Mouse (Mus musculus) thymus, adult 18-20 months (tissue): ENCODE measurements around the gene Hps5.
"Not testable (repeated sequence)": the region's sequence is repeated elsewhere in the genome, so short reads cannot be mapped to it uniquely, and the experiment has no call there.

Experiments
- DNase-seq, 2 experiments: peaks; one replicate each; pipeline ENCODE4 v3.0.0; 2022; ENCODE audit warnings: mixed read lengths in 2 of 2

The Hps5 gene

DNA sequence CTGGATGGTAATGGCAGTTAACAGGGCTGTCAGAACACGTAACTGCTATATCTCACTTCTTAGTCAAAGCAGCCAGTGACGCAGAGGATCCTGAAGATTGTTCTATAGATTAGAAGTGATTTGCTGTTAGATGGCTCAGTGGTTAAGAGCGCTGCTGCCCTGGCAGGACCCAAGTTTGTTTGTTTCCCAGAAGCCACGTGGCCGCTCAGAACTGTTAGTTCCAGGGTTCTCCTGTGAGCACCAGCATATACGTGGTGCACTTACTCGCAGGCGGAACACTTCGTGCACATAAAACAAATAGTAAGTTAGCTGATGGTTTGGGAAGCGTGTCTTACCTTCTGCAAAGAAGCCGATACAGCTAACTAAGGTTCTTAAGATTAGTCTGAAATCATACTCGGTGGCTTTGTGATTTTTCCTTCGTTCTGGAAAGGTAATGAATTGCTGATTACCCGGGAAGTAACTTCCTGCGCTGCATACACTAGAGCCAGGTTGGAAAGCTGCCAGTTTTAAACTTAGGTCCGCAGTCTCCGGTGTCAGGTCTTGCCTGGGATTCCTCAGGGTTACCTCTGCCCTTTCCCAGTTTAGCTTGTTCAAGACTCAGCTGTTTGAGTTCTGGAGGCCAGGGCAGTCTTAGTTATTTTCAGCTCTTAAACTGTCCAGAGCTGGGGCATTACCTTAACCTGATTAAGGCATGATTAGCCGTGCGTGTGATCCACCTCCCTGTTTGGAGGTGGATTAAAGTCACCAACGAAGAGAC is 31.4 kb upstream of the Hps5 start:
- DNase-seq, result no peak

DNA sequence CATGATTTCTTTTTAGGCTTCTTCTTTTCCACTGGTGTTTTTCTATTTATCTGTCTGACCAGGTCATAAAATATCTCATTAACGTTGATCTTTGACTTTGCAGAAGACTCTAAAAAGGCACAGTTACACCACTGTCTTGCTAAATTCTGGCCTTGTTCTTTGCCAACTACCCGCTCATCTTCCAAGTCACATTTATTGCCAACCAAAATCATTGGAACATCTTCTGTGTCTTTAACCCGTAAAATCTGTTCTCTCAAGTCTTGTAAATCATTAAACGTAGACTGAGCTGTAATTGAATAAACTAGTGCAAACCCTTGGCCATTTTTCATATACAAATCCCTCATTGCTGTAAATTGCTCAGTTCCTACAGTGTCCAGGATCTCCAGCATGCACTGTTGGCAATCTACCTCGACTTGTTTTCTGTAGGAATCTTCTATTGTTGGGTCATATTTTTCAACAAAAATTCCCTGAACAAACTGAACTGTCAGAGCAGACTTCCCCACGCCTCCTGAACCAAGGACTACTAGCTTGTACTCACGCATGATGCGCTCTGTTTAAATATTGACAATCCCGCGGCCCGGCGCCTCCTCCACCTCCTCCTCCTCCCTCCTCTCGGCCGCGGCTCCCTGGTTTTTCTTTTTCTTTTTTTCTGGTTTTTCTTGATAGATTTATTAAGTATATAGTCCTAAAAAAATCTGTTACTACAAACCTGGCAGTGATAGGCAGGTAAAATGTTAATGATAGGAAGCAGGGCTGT is 25.2 kb upstream of the Hps5 start:
- DNase-seq, result not testable (repeated sequence)

DNA sequence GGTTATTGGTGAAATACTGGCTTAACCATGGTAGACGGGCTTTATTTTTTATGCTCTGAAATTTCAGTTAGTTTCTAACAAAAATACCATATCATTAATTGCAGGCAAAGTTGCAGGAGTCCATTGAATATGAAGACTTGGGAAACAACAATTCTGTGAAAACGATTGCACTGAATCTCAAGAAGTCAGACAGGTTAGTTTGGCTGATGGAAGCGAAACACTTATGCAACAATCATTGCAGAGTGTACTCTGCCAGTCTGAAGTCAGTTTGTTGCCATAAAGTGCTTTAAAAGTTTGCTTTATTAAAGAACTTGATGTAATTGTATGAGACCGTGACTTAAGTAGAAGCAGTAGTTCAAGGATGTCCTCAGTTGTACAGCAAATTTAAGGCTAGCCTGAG is 18.1 kb upstream of the Hps5 start:
- DNase-seq, result no peak

DNA sequence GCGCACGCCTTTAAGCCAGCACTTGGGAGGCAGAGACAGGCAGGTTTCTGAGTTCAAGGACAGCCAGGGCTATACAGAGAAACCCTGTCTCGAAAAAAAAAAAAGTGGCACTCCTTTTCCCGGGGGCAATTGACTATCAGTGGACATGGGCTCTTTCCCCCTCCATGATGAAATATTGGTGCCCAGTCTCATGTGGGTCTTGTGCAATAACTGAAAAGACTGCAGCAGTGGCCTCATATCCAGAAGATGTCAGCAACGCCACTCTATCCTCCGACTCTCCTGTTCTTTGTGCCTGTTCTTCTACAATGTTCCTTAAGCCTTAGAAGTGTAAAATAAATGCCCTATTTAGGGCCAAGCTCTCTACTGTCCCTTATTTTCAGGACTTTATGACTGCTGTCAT is 14.5 kb upstream of the Hps5 start:
- no peak for DNase-seq

DNA sequence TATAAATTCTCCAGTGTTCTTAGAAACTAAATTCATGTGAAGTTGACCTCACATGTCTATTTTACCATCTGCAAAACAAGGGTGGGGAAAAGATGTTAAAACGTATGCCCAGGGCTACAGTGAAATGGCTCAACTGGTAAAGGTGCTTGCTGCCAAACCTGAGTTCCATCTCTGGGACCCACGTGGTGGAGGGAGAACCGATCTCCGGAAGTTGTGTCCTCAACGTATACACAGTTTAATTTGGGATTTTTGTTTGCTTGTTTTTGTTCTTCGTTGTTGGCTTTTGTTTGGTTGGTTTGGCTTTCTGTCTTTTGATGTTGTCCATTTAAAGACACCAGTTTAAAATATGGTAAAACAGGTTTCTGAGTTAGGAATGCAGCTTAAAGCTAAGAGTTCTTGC is 915 bp upstream of the Hps5 start:
- no peak for DNase-seq

DNA sequence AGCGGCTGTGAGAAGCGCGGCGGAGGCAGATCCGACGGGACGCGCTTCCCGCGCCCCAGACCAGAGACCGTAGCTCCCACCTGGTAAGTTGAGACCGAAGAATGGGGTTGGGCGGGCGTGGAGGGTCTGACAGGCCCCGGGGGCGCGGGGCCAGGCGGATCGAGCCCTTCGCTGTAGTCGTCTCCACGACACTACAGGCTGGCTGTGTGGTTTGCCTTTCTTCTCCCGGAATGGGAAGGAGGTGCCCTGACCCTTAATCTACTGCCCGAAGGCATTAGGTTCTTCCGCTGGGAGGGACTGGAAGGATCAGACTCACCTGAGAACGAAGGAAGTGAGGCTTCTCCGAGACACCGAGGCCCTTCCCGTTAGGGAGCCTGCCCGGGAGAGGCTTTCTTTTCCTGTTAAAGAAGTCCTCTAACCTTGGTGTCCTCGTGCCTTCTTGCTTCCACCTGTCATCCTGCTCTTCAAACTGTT is 379 bp upstream of the Hps5 start:
- DNase-seq, result no peak

DNA sequence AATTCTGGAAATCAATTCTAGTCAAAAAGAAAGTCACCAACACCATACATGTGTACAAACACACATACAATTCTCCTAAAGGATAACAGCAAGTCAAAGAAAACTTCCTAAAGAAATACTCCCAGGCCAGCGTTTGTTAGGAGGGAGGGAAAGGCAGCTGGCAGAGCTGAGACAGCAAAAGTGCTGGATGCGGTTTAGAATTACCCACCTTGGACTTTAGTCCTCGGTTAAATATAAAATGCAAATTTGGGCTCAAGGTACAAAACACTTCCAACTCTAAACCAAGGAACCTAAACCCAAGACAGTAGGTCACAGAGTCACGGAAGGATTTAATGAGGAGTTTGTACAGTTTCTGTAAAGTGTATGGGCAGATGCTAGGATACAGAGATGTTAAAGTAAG is 2.0 kb downstream of the Hps5 start:
- DNase-seq, result no peak

DNA sequence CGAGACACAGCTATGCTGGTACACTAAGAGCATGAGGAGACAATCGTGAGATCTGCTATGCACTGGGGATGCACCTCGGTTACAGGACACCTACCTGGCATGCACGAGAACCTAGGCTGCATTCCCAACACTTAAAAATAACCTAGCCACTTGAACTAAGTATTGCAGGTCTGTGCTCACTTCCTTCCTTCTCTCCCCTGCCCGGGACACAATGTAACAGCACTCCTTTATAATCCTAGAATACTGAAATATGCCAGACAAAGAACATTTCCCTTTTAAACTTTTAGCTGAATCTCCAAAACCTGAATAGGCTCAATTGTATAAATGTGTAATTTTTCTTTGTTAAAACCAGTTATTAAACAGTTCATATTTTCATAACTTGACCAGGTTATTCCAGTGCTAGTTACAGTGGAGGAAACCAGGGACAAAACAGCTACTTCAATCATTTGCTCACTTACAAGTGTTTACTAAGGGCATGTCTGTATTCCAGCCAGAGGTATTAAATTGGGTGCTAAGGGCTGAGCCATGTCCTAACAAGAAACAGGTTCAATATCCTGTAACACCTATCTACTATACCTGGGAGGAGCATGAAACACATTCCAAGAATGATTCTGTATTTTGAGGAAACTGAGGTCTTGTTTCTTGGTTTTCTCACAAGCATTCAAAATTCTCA is 6.6 kb downstream of the Hps5 start:
- DNase-seq, result no peak

DNA sequence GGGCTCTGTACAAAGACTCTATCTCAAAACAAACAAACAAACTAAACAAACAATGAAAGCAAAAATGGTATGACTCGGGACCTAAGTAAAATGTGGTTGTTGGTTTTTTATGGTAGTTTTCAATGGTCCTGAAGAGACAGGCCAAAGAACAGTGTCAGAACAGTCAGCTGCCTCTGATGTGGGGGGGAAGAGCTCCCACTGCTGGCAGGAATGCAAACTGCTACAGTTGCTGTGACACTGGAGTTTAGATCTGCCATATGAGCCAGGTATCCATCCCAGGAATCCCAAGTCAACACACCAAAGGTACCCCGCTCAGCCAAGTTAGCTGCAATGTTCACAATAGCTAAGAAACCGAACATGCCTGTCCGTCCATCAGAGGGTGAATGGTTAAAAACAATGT is 25.2 kb downstream of the Hps5 start:
- no peak for DNase-seq

DNA sequence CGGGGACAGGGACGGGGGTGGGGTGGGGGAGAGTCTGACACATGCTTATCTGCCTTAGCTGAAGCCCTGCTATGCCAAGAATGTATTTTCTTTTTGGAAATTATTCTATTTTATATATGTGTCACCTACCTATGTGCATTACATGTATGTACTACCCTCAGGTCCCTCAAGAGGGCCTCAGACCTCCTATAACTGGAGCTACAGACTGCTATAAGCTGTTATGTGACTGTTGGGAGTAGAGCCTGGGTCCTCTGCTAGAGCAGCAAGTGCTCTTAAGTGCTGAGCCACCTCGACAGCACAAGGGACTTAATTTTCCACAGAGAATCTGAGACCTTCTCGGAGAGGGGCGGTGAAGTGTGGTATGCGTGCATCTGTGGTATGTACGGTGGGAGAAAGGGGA is 27.4 kb downstream of the Hps5 start:
- DNase-seq, result no peak

DNA sequence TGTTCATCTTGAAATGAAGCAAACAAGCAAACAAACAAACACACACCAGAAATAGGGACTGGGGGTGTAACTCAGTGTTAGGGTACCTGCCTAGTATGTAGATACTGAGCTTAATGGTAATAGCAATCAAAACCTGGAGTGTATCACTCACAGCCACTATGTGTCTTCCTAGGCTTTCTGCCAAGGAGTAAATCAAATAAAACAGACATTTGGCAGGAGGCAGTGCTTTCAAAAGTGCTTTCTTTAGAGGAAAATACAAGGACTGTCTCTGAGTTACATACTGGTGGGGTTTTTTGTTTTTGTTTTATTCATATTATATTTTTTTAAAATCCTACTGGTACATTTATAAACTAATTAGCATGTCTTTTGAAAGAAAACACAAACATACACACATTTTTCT is 28.5 kb downstream of the Hps5 start:
- no peak for DNase-seq

DNA sequence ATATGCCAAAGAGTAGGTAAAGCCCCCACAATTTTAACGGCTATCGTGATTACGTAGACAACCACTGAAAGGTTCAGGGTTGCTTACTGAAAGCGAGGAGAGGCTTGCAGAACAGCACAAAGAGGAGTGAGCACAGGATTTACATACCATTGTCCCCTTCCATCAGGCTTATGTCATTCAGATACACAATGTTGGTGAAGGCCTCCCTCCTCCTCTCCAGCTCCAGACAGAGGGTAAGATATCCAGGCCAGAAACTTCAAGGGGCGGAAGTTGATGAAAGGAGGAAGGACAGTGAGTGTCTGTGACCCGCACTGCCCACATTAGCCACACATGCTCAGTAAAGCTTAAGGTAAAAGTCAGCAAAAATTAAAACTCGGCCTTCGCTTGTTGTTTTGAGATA is 31.2 kb downstream of the Hps5 start:
- DNase-seq, result no peak

DNA sequence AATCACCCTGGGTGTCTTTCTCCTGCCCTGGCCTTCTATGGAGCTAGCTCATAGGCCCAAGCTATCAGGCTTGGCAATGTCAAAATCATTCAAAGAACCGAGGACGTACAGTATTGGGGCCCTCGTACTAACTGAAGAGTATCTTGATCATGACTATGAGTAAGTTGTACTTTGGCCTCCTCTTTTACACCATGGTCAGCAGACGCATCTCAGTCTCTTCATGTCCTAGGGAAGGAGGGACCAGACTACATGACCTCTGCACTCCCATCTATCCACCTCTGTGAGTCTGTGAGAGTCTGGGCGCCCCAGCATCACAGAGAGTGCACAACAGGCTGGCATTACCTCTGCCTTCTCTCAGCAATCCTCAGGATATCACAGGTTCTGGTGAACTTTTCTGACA is 33.3 kb downstream of the Hps5 start:
- DNase-seq, result no peak

DNA sequence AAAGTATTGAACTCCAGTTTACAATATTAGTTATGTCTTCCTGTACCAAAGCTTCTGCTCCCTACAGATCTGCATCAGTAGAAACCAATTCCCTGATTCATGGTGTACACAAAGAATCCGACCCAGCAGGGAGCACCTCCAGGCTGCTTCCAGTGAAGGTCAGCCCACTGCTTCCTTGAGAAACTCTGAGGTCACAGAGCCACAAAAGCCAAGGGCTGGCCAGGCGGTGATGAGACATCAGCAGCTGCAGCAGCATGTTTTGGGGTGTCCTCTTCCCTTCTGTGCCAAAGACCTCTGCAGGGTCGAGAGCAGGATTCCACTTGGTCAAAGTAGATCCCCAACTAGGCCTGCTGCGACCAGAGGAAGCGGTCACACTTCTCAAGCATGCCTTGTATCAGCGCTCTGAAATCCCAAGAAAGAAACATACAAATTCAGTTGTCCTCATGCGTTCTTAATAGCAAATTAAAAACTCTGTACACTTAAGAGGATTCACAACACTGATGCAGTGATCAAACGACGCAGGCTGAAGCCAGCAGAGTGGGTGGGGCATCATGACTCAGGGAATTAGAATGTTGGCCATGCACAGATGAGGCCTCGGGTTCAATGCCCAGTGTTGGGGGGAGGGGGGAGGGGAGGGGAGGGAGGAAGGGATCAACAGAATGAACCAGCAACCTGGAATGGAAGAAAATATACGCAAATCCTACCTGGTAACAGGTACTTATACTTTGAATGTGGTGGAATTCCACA is 34.6 kb downstream of the Hps5 start:
- no peak for DNase-seq

DNA sequence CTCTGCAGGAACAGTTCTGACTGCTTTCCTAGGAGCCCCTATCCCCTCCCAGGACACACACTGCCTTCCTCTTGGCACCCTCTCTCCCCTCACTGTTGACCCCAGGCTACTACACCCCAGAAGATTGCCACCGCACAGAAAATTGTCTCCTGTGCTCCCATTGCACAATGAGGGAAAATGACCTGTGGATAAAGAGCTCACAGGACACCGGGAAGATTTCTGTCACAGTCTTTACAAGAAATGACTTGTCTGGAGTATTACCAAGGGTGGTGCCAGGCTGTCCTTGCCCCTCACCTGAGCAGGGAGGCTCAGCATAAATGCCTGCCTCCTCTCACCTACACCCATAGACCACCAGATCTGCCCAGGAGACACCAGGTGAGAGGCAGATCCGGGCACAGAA is 44.4 kb downstream of the Hps5 start, which contains the start of gene Saa2:
TSS of gene Saa2 (plus strand) at position 301 of the 400 bp plus-strand sequence.
- no peak for DNase-seq

DNA sequence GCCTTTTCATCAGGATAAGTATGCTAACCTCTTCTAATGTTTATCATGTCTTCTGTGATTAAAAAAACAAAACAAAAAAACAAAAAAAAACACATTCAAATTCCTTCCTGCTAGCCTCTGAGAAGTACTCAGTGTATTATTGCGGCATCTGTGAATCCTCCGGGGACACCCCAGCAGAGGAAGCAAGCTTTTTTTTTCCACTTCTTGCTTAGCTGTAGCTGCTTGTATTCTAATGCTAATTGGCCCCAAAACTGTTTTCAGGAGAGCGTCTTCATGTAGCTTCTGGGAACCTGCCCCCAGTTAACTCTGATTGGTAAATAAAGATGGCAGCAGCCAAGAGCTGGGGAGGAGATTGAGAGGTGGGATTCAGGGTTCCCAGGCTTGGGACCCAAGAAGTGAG is 47.4 kb downstream of the Hps5 start:
- DNase-seq, result no peak

DNA sequence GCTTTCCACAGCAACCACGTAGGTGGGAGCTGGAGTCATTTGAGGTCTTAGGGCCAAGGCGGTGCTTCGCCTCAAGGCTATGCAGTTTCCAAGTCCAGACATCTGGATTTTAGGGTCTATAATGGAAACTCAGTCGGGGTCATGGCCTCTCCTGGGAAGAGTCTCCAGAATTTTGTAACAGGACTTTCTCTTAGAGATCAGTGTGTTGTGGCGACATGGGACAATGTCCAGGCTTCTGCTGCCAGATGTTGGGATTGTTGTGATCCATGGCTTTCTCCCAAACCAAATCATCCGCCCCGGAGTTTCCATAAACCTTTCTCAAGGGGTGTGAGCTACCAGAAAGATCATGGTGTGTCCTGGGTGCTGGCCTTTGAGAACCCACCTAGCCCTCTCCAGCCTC is 49.5 kb downstream of the Hps5 start:
- DNase-seq, result no peak

DNA sequence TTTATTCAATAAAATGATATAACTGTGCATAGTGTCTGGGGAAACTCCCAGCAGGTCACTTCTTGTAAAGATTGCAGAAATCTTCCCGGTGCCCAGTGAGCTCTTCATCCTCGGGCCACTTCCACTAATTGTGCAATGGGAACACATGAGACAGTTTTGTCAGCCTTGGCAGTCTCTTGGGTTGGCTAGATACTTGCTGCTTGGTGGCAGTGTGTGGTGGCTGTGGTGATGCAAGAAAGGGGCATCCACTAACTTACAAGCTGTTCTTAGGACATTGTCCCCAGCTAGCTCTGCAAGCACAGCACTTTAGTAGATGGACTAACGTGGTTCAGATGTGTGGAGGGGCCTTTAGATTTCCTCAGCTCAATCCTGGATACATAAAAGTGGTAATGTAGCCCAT is 50.0 kb downstream of the Hps5 start:
- no peak for DNase-seq

DNA sequence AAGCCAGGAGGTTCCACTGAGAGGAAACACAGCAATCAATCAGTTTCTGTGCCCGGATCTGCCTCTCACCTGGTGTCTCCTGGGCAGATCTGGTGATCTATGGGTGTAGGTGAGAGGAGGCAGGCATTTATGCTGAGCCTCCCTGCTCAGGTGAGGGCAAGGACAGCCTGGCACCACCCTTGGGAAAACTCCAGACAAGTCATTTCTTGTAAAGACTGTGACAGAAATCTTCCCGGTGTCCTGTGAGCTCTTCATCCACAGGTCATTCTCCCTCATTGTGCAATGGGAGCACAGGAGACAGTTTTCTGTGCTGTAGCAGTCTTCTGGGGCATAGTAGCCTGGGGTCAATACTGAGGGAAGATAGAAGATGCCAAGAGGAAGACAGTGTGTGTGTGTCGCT is 53.0 kb downstream of the Hps5 start, which contains the start of gene Saa1:
TSS of gene Saa1 (minus strand) at position 101 of the 400 bp plus-strand sequence.
- DNase-seq, result not testable (repeated sequence)

DNA sequence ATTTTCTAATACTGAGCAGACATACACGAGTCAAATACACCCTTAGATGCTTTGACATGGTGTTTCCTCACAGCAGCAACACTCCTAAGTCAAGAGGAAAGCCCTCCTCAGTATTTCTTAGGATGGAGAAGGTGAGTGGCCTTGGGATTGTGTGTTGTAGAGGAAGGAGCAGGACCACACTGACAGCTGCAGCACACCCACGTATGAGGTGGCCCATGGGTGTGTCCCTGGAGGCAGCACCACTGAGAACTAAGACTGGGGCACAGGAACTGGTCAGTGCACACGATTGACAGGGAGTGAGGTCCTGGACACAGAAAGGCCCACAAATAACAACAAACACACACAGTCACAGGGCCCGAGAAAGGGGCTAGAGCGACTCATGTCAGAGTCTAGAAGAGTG is 55.8 kb downstream of the Hps5 start:
- DNase-seq, result not testable (repeated sequence)

DNA sequence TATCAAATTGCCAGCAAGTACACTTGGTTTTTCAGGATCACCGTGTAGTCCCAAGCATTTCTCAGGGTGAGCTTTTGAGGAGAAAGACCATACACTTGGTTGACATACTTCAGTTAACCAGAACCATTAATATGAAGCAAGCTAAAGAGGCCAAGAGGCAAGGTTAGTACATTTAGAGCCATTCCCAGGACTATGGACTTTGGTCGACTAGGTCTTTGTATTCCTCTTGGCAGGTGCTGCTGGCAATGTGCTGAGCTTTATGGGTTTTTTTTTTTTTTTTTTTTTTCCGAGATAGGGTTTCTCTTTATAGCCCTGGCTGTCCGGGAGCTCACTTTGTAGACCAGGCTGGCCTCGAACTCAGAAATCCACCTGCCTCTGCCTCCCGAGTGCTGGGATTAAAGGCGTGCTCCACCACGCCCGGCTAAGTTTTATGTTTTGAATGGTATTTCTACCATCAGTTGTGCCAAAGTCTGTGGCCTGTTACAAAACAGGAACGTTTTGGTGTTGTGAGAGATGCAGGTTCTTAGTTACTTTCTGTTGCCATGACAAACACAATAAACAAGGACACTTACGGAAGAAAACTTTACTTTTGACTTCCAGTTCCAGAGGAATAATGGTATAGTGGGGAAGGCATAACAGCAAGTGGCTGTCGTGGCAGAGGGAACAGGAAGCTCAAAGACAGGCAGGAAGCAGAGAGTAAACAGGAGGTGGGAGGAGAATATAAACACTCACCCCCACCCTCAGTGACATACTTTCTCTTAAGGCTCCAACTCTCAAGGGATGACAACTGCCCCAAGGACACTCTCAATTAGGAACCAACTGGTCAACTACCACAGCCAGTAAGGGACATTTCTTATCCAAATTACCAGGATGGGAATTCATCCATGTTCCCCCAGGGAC is 57.1 kb downstream of the Hps5 start:
- no peak for DNase-seq

DNA sequence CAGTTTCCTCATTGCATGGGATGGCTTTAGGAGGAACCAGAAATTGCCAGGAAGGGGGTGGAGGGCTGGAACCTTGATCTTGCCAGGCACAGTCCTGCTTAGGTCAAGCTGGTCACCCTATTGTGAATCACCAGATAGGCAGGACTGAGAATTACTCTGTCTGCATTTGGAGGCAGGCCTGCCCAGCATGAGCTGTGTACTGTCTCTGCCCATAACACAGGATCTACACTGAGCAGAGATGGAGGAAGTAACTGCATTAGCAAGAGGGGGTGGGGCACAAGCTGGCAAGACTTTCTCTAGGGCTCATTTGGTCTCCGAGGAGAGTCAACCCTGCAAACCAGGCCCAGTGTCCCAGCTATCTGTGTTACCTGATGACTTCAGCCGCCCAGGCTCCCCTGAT is 60.9 kb downstream of the Hps5 start:
- no peak for DNase-seq
